Mouse (Mus musculus): Measurements from ENCODE around the gene Gbf1.
A peak's percentile ranks its signal among the peaks of the same experiment; 100 is the strongest.
"Not testable (repeated sequence)": the region's sequence is repeated elsewhere in the genome, so short reads cannot be mapped to it uniquely, and the experiment has no call there.

Gene Gbf1

DNA sequence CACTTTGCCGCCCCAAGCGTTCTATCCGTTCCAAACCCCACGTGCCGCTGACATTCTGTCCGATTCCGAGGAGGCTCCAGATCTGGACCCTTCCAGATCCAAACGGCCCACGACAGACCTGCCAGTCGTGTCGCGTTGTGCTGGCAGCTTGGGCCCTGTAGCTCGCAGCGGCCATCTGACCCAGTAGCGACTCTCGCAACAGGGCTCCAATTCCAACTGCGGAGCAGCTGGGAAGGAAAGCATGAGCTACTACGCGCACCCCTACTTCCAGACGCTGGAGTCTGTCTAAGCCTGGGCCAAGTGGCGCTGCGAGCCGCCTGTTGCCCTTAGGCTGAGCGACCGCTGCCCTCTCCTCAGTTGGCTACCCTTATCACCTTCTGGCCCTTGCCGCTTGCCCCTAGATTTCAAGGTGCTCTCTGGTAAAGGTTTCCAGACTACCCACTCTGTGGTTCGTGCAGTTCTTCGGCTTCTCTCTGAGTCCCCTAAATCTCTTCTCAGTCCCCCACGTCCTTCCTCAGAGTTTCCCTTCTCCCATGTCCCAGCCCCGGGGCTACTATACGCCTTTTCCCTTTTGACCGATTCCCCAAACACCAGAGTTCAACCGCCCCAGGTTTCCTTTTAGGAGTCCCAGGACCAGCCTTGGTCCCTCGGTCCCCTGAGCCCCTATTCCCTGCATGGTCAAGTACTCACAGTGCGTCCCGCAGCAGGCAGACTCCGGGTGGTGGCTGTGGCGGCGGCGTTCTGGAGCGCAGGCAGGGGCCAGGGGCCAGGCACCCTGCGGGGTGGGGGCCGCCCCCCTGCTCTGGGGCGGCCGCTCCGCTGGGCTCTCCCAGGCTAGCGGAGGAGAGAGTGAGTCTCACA, 4.6 kb upstream of the Gbf1 start, which contains the start of gene Pitx3:
Gene Pitx3 (minus strand): TSS at position 816 of the 861 bp plus-strand sequence.
- DNase-seq = peak; percentile 9

DNA sequence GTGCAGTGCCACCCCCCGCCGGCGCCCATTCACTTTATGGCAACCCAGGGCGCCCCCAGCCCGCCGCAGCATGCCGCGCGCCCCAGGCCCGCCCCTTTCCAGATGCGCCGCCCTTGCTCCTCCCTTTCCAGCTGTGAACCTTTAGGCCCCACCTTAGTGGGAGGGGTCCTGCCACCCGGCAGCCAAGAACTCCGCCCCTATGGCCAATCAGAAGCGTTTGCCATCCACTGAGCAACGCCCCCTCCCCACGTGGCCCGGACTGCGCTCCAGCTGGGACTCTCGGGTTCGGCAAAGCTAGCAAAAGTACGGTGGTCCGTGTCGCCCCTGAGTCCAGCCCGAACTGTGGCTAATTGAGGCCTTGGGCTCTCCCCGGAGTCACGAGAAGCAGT, 3.9 kb upstream of the Gbf1 start:
- peak; percentile 90 for DNase-seq

DNA sequence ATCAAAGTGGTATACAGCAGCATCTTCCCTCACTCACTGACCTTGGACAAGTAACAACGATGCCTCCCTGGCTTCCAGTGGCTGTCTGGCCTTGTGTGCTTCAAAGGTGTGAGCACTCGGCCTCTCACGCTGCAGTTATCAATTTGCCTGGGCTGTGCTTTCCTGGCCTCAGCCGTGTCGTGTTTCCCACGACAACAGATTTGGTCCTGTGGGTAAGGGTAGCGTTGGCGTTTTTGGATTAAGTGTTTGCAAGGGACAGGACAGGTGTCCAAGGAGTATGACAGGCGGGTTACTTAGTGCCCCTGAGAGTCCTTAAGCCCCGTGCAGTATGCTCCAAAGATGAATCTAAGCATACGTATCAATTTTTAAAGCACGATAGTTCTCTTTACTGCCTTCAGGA, 3.2 kb upstream of the Gbf1 start:
- no peak for DNase-seq

DNA sequence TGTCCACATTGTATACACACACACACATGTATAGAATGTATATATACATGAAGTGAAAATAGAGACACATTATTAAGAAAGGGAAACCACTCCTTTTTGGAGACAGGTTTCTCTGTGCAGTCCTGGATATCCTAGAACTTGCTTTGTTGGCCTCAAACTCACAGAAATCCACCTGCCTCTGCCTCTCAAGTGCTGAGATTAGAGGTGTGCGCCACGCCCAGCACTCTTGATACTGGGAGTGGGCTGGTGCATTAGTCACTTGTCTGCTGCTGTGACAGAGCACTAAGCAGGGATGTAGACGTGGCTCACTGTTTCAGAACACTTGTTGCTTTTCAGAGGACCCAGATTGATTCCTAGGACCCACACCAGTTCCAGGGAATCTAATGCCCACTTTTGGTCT, 13.6 kb downstream of the Gbf1 start:
- no peak for DNase-seq

DNA sequence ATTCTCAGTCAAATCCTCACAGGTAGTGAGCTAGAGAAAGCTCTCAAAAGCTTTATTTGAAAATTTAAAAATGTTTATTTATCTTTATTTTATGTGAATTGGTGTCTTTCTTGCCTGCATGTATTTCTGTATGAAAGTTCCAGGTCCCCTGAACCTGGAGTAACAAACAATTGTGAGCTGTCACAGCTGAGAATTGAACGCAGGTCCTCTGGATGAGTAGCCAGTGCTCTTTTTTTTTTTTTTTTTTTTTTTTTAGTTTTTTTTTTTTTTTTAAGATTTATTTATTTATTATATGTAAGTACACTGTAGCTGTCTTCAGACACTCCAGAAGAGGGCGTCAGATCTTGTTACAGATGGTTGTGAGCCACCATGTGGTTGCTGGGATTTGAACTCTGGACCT, 14.9 kb downstream of the Gbf1 start:
- DNase-seq = not testable (repeated sequence)

DNA sequence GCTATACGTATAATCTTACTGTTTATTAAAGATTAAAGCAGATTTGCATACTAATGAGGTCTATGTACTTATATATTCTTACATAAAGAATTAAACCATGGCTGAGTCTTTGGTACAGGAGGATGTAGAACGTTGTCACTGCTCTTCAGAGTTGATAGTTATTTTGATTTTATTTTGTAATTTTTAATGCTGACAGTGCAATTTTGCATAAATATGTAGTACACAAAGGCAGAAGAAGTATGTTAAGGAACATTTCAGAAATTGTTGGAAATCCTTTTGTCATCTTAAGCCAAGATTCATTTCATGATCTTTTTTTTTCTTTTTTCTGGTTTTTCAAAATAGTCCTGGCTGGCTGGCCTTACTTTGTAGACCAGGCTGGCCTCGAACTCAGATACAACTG, 17.1 kb downstream of the Gbf1 start:
- no peak for DNase-seq

DNA sequence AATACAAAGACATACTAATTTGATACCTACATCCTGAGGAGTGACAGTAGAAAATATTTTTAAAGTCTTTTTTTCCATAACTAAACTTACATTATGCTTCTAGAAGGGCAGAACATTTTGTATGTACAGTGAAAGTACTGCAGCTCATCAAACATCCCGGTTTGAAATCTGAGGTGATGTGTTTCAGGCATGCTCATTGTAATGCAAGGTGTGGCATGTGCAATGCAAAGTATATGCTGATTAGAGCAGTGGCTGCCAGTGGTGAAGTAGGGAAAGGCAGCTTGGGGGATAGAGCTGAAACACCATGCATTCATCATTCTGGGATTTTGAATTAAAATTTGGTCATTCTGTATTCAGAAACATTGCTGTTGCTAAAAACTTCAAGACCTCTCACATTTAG, 17.6 kb downstream of the Gbf1 start:
- DNase-seq = no peak

DNA sequence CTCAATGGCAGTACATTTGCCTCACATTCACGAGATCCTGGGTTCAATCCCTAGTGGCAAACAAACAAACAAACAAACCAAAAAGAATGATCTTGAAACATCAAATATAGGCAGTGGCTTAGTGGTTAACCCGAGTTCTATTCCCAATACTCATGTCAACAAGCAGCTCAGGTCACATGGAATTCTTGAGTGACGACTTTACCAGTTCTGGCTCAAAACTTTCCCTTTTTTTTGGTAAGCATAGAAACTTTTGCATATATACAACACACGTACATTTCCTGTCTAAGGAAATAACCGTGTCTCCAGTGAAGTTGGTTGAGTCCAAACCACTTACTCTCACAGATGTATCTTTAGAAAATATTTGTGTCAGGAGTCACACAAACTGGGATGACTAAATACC, 20.2 kb downstream of the Gbf1 start:
- no peak for DNase-seq

DNA sequence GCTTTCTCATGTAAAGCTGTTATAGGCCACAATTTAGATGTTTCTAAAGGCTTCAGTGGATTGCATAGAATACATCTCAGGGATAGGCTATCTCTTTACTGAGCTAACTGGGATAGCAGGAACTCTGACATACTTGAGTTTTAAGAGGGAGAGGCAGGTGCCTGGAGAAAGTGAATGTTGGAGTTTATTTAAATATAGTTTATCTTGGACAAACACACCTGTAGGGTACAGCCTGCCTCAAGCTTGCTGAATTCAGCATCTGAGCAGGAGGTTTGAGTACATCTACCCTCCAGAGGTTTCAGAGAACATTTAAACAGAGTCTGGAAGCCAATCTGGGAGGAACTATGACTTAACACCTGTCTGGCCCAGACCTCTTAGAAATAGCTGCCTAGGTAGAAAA, 22.9 kb downstream of the Gbf1 start:
- no peak for DNase-seq

DNA sequence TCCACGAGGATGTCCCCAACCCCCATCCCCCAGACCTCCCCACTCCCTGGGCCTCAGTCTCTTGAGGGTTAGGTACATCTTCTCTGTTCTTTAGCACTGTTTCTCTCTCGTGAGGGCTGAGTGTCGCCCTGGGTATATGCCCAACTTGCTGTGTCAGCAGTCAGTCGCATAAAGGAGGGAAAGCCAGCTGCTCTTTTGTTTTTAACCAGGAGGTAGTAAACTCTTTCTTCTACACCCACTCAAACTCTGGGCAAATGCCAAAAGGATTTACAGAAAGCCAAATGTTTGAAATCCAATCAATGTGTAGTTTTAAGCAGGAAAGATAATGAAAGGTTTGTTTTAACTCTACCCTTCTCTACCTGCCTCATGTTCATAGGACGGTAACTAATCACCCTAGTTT, 24.7 kb downstream of the Gbf1 start:
- no peak for DNase-seq

DNA sequence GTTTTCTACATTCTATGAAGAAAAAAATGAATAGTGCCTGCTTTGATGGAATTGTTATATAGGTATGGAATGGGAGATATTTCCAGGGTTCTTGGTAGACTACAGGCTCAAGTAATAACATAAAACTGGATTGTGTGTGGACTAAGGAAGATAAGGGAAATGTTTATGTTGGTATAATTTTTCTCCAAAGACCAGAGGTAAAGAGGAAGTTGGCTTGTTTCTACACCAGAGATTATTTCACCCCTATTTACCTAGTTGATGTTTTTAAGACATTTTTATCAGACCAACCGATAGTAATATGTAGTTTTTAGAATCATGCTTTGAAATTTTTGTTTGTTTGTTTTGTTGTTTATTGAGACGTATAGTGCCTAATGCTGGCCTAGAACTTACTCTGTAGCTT, 28.0 kb downstream of the Gbf1 start:
- no peak for DNase-seq

DNA sequence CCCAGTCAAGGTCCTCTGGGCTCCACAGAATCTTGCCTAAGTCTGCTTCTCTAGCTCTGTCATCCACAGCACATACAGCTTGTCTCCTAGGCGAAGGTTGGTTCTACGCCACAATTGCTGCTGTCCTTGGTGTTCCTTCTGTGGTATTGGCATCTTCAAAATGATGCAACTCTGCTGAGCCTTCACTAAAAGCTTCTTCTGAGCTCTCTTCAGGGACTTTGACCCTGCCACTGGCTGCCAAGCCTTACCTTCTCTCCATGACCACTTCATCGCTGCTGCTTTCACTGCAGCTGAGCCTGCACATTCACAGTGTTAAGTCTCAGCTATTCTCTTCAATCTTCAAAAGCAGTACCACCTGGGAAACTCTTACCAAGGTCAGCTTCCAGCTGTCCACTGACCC, 29.9 kb downstream of the Gbf1 start:
- no peak for DNase-seq

DNA sequence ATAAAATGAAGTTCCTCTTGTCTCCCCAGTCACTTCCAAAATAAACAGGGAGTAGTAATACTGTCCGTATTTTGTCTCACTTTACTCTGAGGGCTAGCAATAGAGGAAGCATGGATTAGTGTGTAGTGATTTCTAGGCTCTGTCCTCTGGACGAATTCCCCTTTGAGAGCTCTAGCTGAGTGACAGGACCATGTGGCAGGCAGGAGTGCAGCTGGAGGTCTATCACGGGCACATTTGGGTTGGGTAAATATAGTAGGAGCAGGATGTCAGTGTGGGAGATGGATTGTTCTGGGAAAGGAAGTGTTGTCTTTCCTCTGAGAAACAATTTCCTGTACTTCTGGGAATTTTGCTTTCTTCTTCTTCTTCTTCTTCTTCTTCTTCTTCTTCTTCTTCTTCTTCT, 34.3 kb downstream of the Gbf1 start:
- peak; percentile 14 for DNase-seq

DNA sequence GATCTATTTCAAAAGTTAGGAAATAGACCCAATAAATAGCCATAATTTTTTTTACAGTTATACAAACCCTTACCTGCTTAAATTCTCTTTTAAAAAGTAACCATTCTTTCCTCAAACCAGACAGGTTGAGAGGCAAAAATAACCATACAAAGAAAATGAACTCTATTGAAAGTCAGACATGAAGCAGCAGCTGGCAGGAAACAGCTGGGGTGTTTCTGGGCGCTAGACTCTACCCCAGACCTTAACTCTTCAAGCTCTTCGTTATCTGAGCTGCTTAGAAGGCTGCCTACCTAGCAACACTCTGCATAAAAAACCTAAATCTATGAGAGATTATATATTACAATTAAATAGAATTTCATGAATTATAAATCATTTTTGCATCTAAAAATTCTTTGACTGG, 34.9 kb downstream of the Gbf1 start:
- DNase-seq = no peak

DNA sequence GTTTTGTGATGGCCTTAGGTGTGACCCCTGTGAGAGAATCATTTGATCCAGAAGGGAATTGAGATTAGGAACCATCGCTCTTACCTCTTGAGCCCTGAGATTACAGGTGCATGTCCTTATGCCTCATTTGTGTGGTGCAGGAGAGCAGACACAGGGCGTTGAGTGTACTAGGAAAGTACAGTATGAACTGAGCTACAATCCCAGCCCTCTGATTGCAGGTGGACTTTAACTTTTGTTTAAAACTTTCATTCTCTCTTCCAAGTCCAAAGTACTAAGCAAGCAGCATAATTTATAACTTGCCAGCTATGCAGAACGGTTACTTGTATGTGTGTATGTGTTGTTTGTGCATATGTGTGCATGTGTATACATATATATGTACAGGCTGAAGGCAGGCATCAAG, 46.0 kb downstream of the Gbf1 start:
- no peak for DNase-seq

DNA sequence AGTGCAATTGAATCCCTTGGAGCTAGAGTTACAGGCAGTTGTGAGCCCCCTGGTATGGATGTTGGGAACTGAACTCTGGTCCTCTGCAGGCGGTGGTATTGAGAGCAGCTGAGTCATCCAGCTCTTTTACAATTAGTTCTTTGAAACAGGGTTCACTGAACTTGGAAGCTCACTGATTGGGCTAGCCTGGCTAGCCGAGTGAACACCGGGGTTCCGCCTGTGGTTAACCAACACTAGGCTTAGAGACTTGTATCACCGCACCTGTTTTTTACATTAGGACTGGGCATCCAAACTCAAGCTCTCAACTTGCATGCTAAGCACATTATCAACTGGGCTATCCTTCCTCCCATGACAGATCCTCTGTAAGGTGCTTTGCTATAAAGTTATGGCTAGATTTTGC, 46.6 kb downstream of the Gbf1 start:
- DNase-seq = no peak

DNA sequence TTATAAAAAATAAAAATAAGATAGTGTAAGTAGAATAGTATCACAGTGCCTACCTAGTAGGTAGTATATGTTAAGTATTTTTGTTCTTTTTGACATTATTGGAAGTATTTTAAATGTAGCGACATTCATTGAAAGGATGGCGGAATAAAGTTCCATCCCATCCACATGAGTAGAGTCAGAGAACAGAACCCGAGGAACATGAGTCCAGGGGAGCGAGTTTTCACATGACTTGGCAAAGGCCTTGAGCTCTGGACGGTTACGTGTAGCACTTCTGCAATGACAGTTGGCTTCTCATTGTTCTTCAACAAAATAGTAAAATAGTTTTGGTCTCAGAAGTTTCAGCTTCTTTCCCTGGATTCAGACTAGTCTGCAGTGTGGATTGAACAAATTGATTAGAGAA, 51.9 kb downstream of the Gbf1 start:
- no peak for DNase-seq

DNA sequence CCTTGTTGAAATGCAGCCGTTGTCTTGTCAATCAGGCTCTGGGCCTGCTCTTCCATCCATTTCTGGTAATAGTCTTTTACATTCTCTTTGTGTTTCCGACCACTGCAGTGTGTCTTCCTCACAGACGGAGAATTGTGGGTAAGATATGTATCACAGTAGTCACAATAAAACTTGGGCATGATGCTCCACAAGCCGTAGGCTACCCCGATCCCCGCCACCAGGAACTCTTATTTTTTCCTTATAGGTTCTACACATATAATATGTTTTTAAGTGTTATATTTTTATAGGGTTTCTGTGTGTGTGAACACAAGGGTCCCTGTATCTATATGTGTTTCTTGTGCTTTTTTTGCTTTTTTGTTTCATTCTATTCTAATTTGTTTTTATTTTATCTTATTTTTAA, 53.4 kb downstream of the Gbf1 start:
- no peak for DNase-seq

DNA sequence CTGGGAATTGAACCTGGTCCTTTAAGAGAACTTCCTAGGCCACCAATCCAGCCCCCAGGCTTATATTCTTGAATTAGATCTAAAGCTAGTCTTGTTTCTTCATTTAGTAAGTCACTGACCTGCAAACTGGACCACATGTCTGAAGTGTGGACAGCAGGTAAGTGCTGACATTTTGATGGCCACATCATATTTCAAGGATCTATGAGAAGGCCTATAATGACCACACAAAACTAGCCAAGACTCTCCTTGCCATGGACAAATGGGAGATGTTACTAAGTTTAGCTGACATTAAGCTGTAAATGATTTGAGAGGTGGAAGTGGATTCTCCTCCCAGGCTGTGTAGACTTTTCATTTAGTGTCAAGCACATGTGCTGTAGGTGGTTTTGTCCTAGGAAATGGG, 58.6 kb downstream of the Gbf1 start:
- DNase-seq = no peak

DNA sequence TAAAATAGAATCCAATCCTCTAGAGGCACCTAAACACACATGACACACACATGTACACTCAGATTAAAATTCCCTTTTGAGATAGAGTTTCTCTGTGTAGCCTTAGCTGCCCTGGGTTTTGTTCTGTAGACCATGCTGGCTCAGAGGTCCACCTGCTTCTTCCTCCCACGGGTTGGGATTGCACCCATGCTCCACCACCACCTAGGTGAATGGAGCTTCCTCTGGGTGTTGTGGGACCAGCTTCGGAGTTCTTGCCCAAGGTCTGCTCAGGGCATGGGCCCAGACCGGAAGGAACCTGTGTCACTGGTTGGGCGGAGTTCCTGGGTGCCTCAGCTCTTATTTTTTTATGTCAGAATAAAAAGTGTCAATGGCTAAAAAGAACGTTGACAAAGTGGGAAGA, 62.2 kb downstream of the Gbf1 start:
- DNase-seq = no peak

DNA sequence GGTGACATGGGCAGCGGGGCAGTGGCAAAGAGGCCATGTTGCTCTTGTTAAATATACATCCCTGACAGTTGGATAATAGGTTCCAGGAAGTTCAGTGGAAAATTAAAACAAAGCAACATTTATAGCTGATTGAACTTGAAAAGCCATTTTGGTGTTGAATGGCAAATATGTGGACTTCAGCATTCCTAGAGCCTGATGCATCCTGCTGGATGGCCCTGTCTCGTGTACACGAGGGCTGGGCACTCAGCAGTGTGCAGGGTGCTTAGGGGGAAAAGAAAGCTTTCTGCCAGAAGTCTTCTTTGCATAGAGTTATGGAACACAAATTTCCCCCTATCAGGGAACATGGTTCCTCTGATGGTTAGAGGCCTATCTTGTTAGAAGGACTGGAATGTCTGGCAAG, 63.1 kb downstream of the Gbf1 start:
- no peak for DNase-seq

DNA sequence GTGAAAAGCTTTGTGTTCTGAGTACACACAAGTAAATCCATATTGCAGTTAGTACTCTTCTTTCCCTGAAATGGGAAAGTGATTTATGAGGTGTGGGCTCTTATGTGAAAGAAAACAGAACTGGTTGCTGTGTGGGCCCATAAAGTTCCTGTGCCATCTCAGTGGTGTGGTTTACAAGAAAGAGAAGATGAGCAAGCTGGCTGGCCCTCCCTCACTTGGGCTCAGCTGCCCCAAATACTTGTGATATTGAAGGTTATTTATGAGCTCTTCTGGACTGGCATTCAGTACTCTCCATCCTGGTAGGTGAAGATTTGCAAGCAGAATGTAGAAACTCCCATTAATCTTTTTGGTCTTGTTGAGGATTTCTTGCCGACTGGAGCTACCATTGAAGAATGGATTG, 64.4 kb downstream of the Gbf1 start:
- DNase-seq = no peak

DNA sequence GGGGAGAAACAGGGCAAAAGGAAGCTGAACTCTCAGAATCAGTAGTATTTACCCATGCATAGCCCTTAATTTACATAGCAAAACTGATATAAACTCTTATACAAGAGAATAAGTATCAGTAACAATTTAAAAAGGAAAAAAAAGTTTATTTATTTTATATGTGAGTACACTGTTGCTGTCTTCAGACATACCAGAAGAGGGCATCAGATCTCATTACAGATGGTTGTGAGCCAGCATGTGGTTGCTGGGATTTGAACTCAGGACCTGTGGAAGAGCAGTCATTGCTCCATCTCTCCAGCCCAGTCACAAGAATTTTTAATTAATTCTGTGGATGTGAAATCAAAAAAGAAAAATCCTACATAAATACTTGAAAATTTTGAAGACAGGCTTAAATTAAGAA, 65.0 kb downstream of the Gbf1 start:
- DNase-seq = not testable (repeated sequence)

DNA sequence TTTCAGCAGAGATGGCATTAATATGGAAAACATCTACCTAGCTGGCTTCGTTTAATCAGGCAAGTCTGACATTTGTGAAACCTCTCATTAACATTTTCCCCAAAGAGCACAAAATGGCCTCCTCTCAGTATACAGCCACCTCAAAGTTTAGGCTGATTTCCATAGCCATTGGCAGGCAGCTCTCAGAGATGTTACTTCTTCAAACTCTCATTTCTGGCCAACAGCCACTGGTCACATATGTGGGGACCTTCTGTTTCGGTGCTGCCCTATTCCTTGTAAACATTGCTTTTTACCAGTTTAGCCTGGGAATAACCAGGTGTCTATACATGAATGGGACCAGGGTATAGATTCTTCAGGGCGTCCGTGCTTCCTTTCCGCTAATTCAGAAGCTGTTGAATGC, 67.8 kb downstream of the Gbf1 start:
- no peak for DNase-seq

DNA sequence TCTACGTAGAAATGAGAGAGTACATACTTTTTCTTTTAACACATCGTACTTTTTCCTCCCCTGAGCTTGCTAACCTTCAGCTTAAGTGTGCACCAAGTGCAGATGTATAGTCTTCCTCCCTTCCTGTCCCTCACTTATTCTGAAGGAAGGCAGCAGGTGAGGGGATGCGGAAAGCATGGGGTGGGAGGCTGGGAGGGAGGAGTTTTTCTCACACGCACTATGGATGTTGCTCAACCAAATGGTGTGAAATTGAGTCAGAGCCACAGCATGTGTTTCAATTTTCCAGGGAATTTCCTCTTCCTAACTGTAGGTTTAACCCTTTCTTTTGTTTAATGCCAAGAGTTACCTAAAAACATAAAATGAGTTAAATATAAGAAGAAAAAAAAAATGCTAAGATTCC, 70.8 kb downstream of the Gbf1 start:
- no peak for DNase-seq
